Mouse (Mus musculus) natural killer cell, adult 2 months (primary cell): ENCODE data around the gene Phf3.
"Not testable (repeated sequence)": the region's sequence is repeated elsewhere in the genome, so short reads cannot be mapped to it uniquely, and the experiment has no call there.

ENCODE experiments used
- DNase-seq, 2 experiments: peaks; one replicate each; pipeline ENCODE4 v3.0.0; 2022; ENCODE audit warnings: low spot score in 2 of 2

The Phf3 gene

DNA sequence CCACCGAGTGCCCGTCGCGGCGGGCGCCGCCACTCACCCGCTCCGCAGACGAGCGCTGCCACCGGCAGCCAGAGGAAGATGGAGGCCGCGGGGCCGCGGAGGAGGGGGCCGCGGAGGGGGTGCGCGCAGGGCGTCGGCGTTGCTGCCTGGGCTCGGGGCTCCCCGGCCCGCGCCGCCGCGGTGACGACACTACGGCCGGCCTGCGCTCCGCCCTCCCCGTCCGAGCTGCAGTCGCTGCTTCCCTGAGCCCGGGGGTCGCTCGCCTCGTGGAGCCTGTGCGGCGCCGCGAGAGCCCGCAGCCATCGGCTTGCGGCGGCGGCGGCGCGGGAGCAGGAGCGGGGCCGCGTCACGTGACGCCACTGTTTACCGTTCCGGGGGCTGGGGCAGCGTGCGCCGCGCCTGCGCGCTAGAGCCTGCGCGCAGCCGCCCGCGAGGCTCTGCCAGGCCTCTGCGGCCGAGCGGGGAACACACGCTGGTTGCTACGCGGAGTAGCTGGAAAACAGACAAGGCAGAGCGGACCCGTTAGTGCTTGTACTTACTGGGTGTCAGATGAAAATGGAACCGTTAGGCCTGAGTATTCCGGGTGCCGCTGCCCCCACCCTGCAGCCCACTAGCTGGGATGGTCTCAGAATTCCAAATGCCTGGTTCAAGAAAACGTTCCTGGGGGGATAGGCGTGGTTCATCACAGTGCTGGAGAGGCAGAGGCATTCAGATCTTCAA, at the start of gene Phf3:
Phf3 (minus strand) TSS at position 381 of the 720 bp plus-strand sequence.
- DNase-seq, result peak; percentile 76 to 83

DNA sequence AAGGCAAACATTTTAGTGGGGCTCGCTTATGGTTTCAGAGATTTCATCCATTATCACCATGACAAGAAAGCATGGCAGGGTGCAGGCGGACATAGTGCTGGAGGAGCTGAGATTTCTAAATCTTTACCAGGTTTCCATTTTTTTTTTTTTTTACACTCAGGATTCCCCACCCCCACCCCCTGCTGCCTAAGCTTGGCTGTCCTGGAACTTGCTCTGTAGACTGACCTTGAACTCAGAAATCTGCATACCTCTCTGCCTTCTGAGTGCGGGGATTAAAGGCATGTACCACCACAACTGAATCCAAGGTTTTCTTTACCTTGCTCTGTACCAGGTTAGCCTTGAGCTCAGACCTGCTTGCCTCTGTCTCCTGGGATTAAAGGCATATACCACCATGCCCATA, 48.5 kb upstream of the Phf3 start:
- DNase-seq, result no peak

DNA sequence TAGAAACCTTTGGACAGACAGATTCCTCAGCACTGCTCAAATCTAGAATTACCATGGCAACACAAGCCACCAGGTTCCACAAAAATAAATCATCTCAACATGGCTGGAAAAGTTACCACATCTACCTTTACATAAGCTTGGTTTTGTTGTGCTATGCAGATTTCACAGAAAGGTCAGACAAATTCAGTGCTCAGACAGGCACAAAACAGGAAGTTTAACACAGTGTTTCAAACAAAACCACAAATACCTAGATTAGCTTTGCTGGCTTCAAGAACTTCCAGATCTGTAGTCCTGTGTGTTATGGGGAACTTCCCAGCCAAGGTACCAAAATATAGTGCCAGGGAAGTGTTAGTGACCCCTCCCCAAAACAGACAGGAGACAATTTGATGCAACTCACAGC, 47.5 kb upstream of the Phf3 start:
- no peak for DNase-seq

DNA sequence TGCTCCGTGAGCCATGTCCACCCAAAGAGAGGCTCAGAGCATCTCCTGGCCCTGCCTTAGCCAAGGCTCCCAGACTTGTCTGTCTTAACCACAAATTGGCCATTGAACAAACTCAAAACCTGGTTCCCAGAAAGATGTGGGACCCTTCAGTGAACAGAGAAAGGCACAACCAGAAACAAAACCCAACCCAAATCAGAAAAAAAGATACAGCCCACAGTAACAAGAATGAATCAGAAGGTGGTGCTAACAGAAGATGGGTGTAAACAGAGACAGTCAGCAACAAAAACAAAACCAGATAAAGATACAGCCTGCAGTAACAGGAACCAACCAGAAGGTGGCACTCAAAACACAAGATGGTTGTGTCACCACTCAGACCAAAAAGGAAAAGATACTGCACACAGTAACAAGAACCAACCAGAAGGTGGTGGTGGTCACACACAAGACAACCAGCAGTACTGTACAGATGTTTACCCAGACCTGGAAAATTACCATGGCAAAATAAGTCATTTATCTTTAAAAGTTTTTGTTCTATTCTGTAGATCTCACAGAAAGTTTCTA, 47.0 kb upstream of the Phf3 start:
- peak; percentile 8 to 46 for DNase-seq

DNA sequence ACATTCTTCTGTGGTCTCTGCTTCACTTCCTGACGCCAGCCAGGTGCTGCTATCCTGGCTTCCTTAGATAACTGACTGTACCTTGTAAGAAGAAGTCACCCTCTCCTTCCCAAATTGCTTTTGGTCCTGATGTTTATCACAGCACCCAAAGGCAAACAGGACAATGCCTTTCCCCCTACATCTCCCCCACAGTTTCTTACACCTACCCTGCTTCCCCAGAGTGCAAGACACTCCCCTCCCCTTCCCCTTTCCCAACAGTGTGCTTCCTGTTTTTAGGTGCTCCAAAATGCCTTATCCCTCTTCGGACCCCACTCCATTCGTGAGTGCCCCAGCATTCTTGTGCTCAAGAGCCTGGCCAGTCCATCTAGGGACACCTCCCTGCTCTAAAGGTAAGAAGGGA, 36.5 kb upstream of the Phf3 start:
- no peak for DNase-seq

DNA sequence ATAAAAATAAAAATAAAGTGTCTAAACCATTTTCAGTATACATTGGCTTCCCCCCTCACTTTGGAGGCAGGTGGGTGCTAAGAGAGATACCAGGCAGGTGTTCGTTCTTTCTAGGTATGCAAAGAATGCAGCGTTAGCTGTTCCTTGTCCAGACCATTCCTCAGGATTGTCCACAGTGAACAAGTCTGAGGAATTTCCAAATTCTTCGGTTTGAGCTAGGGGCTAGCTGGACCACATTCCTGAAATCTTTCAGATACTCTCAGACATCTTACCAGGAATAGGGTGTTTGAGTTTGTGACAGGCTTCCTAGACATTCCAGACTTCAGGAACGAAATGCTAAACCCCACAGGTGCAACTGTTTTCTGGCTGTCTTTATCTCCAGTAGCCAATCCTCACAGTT, 35.1 kb upstream of the Phf3 start:
- DNase-seq, result no peak

DNA sequence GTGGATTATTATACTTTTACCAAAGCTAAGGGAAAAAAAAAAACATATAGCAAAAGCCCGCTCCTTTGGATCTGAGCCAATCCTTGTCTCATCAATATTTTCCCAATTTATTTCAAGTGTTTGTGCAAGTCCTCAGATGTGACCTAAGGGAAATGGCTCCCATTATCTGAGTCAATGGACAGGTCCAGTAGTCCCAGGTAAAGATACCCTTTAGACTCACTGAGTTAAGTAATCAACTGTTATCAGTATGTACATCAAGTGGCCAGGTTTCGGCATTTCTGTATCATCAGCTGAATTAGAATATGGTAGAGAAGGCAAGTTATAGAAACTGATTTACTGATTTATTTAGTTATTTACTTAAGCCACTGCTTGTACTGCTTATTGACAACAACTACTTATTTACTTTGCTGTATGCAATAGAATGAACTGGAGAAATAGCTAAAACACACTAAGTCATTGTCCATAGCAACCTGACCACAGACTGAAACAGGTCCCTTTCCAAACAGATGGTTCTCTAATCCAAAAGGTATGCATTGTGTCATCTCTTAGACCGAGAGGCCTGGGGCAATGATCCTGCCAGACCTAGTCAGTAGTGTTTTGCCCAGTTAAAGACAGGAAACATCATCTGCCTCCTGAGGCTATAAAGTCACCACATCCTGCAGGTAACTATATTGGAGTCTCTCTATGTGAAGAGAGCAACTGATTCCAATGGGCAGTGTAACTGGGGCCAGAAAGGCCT, 29.9 kb upstream of the Phf3 start:
- no peak for DNase-seq

DNA sequence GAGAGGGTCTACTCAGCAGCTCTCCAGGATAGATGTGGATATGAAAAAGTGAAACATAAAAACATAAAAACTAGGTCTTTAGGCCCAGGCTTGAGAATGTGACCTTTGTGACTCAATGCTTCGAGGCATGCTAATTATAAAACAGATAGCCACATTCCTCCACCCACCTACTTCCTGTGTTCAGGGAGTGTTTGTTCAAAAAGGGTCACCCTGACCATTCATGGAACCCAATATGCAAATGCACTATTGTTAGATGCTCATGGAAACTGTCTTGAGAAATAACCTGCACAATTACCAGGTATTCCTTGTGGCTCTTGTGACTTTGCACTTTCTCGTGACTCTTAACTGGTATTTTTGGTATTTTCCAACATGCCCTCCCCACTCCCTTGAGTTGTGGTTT, 25.0 kb upstream of the Phf3 start:
- DNase-seq, result no peak

DNA sequence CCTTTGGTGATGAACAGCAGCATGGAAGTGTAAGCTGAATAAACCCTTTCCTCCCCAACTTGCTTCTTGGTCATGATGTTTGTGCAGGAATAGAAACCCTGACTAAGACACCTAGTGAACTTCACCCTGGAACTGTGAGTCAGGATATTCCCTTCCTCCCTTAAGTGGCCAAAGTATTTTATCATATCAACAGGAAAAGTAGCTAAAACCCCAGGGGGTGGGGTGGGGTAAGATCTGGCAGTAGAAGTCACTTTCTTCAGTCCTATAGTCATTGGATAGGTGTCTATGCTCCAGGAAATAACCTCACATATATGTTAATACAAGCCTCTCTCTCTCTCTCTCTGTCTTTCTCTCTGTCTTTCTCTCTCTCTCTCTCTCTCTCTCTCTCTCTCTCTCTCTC, 21.6 kb upstream of the Phf3 start:
- DNase-seq, result not testable (repeated sequence)

DNA sequence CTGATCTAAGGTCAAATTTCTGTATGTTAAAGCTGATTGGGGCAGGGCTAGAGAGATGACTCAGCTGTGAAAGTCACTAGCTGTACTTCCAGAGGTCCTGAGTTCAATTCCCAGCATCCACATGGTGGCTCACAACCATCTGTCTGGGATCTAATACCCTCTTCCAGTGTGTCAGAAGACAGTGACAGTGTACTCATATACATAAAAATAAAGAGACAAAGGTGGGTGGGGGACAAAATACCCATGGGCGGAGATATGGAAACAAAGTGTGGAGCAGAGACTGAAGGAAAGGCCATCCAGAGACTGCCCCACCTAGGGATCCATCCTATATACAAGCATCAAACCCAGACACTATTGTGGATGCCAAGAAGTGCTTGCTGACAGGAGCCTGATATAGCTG, 10.1 kb upstream of the Phf3 start:
- not testable (repeated sequence) for DNase-seq

DNA sequence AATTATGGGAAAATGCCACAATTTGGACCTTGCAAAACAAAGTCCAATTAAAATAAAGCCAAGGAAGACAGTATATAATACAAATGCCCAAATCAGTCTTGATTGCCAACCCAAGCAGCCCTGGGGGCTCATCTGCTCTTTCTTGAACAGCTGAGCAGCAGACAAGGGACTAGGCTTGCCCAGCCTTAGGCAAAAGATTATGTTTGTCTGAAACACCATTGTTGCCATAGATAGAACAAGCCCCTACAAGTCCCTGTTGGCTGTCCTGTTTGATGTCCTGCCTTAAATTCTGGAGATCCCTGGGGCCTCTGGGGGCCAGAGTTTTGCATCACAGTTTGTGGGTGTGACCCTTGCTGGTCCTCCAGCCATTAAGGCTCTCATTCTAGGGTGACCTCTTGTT, 2.0 kb upstream of the Phf3 start:
- no peak for DNase-seq

DNA sequence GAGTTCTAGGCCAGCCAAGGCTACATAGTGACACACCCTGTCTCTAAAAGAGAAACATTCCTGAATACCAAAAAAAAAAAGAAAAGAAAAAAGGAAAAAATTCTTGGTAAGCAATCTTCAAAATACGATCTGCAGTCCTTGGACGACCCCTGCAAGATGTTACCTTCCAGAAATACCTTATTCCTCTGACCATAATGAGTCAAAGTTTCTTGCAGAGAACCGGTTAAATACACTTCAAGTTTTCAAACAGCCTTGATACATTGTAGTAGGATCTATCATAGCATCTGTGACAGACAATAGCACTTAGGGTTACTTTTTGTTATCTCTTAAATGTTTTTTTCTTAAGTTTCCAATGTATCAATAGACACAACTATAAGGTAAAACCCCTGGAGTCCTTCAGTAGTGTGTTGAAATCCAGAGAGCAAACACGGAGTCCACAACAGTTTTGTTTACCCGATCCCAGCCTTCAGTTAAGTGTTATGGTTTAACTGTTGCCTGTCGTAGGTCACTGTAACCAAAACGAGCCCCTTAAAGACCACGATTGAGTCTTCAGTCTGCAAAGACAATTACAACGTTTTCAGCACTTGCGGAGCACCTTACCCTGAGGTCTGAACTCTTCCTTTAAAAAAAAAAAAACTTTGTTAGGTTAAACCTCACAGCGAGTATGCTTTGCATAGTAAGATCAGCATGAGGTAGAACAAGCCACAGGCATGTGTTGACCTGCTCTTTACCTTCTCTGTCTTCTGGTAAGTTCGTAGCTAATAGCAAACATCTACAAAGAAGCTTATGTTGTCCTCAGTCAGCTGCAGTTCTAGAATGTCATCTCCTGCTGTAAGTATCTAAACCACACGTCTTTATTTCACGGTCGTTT, 775 bp upstream of the Phf3 start:
- DNase-seq, result no peak

DNA sequence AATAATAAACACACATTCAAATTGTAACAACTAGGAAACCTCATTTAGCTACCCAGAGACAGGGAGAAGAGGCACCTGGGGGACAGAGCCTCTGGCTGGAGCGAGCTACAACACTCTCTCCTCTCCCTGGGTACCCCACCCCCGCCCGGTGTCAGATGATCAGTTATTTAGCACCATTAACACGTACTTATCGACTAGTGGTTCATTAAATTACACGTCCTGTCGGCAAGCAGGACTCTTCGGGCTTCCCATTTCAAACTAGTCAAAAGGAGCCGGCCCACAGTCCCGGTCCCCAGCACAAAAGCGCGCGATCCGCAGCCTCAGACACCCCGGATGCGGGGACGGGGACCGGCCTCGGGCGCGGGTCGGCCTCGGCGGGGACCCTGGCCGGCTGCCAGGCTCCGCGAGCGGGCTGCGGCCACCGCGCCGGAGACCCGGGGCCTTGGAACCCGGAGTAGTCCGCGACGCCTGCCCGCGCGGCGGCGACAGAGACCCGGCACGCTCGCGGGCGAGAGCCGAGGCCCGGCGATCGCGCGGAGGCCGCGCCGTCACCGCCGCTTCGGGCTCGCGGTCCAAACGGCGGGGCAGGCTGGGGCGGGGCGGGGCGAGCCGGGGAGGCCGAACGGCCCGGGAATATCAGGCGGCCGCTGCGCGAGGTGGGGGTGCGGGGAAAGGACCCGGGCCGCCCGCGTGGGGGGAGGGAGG, 733 bp downstream of the Phf3 start:
- peak; percentile 44 to 45 for DNase-seq

DNA sequence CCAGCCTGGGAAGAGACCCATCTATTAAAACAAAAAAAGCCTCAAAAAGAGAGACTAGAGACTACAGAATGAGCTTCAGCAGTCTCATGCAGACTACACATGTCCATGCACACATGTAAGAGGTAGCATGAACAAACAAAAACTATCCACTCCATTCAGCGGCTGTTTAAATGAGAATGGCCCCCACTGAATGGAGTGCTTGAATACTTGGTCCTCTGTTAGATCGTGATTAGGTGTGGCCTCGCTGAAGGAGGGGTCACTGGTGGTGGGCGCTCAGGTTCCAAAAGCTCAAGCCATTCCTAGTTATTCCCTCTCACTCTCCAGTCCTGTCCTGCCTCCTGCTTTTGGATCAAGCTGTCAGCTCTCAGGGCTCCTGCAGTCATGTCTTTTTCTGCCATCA, 5.9 kb downstream of the Phf3 start:
- DNase-seq, result no peak

DNA sequence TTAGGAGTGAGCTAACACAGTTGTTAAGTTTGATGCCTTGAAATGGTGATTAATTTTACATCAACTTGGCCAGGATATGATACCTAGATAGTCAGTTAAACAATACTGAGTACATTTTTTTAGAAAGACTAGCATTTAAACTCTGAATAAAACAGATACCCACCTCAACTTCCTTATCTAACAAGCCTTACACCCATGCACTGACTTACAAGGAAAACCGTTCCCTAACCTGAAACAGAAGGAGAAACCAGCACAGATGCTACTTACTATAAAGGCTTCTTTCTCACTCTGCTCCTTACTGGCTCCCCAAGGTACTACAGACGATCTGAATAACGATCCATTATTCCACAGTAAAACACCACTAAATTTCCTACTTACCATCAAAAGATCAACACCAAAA, 21.2 kb downstream of the Phf3 start:
- DNase-seq, result no peak

DNA sequence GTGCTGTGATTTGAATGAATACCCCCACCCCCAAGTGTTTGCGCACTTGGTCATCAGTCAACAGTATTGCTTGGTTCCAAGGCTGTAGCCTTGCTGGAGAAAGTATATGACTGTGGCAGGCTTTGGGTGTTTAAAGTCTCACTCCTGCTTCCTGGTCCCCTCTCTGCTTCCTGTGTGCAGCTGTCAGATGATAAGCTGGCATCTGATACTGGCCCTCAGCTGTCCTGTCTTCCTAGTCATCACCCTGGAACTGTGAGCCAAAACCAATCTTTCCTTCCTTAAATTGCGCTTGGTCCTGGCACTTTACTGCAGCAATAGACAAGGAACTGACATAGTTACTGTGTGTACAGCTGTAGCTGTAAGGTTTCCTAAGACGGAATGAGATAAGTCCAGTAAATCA, 21.8 kb downstream of the Phf3 start:
- DNase-seq, result no peak

DNA sequence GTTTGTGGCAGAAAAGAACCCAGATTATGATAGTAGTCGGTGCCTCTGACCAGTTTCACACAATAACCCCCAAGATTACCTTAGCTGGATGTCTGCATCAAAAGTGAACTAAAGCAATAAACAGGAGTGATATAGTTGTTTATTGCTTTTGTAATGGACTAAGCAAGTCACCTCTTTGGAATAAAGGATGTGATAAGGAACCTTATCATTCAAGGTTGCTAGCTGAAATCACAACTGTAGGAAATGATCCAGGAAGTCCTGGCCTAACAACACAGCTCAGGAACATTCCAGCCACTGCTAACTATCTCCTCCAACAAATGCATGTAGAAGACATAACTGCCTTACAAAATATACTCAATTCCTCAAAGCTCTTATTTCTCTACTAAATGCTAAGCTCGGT, 22.8 kb downstream of the Phf3 start:
- DNase-seq, result no peak

DNA sequence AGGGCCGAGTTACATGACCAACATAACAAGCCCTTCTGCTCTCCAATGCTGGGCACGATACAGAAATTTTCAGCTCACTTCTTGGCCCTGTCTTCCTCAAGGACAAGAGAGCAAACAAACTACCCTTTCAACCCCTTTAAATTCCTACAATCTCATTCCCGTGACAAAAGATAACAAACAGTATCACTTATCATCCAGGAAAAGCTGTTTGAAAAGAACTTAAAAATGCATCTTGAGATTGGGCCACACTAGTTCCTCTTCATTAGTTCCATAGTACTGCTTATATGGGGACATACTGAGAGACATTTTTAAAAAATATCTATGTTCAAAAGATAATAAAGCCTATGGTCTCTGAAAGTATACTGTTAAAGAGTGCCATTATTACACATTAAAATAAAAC, 23.8 kb downstream of the Phf3 start:
- DNase-seq, result no peak

DNA sequence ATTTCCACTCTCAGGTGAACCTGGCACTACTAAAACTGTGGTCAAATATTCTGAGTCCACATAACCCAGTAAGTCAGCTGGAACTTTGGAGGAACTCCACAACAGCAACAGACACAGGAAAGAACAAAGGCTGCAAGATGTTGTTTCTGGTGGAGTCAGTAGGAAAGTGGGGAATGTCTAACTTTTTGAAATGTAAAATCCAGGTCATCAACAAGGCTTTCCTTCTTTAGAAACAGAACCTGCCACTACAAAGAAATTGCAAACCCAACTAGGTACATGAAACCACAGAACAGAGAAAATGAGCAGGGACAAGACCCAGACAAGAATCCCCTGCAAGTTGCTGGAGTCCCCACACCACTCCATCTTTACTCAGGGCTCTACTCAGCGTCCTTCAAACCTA, 26.0 kb downstream of the Phf3 start:
- no peak for DNase-seq

DNA sequence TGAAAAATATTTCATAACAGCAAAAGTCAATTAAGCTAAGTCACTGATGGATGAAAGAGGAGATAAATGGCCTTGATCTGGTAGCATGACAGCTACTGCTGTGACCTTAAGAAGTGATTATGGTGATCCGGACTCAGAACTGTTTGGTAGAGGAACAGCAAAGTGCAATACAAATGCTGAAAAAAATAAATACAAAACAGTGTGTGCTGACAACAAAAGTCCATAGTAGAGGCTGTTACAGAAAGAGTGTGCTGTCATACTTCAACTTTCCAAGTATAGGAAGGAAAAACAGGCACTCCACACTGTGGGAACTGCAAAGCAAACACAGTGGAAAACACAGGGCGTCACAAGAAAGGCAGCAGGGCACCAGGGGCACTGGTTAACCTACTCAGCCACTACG, 34.1 kb downstream of the Phf3 start:
- no peak for DNase-seq

DNA sequence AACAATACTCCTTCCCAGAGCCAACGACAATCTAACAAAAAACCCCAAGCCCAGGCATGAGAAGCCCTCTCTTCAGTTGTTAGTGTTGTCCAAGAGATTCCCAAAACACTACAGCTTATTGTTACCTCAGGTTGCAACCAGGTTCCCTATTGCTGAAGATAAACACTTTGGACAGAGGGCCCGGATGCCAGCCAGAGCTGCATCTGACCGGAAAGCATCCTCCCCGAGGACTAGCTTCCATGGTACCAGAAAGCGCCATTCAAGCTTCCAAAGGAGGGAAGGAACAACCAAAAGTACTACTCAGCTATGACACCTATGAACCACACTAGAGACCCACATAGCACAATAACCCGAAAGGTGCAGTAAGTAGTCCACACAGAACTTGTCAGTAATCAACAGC, 38.2 kb downstream of the Phf3 start:
- no peak for DNase-seq

DNA sequence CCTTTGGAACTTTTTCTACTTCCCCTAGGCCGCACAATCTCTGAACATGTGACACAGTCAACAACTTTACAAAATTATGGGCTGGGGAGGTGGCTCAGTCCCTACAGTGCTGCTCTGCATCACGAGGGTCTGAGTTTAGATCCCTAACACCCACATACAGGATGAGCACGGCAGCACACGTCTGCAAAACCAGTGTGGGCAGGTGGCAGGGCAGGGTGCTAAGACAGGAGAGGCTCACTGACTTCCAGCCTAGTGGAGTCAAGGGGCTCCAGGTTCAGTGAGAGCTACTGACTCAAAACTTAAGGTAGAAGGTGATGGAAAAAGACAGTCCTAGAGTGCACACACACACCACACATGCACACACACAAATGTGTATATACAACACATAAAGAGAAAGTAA, 40.9 kb downstream of the Phf3 start:
- no peak for DNase-seq
